Mouse (Mus musculus): ENCODE results near the gene Enox1. TPM values are rescaled to one million over a fixed set of nuclear protein-coding genes. Genes with fewer than 3 reads are reported as not detected.

The Enox1 gene
- total and polyA plus RNA-seq, 2 experiments from 2014 or later = 23.1 to 49.6 TPM

DNA sequence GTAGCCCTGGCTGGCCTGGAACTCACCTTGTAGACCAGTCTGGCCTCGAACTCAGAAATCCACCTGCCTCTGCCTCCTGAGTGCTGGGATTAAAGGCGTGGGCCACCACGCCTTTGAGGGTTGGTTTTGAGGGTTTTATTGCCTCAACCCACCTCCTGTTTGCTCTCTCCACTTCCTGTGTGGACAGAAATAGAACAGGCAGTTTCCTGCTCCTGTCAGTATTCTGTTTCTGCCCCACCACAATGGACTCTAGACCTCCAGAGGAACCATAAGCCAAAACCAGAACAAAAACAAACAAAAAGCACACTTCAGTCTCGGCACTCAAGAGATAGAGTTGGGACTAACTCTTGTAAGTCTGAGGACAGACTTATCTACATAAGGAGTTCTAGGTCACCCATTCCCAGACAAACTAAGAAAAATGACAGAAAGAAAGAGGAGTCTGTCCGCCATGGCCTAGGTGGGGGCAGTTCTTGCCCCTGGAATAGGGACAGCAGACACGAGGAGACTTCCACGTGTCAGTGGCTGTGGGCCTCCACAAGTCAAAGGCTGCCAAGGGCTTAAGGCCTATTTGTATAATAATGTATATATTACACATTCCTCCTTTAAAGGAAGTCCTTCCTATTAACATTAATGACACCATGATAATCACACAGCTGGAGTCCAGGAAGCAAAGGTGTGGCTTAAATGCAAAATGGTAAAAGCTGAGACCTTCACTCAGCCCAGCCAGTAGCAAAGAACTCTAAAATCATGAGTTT lies 362.6 kb downstream of the Enox1 start:
- ATAC-seq (ENCODE audit: low FRiP score) (no peak), DNase-seq (ENCODE audit: low spot score) (no peak)
- no peak overlapping the region for H3K27ac ChIP-seq (ENCODE audit: low read depth, low read length)
- TF ChIP-seq CTCF (IDR thresholded peaks at IDR 0.05) = no peak
- H3K9ac ChIP-seq (replicated peaks; ENCODE audit: low read length, poor library complexity, severe bottlenecking) = no peak overlapping the region
- H3K27me3 ChIP-seq (ENCODE audit: insufficient read depth, low read length) = no peaks in the 10 kb centered on the region
- H3K4me3 ChIP-seq (ENCODE audit: low read depth, low read length) = no peak overlapping the region
- WGBS = 70% methylated on average over 7 of the region's 7 CpGs
- no peaks in the 10 kb centered on the region for H3K36me3 ChIP-seq (ENCODE audit: insufficient read depth, low read length)
- H3K4me1 ChIP-seq (ENCODE audit: insufficient read depth, low read length) = no peaks in the 10 kb centered on the region
- H3K4me2 ChIP-seq (ENCODE audit: low read depth, low read length, poor library complexity, severe bottlenecking) = no peak overlapping the region
- no peaks in the 10 kb centered on the region for H3K9me3 ChIP-seq (ENCODE audit: low read length)

GRCm38 (mm10) chr14:77519701-77520100 lies 363.1 kb downstream of the Enox1 start:
- Histone ChIP-seq H3K36me3 (ENCODE audit: insufficient read depth, low read length) (no peaks in the 10 kb centered on the region), H3K4me3 (ENCODE audit: low read depth, low read length) (no peak overlapping the region), H3K27ac (ENCODE audit: low read depth, low read length) (no peak overlapping the region), H3K4me1 (ENCODE audit: insufficient read depth, low read length) (no peaks in the 10 kb centered on the region), H3K4me2 (ENCODE audit: low read depth, low read length, poor library complexity, severe bottlenecking) (no peak overlapping the region), H3K9me3 (ENCODE audit: low read length) (no peaks in the 10 kb centered on the region), H3K27me3 (ENCODE audit: insufficient read depth, low read length) (no peaks in the 10 kb centered on the region), H3K9ac (replicated peaks; ENCODE audit: low read length, poor library complexity, severe bottlenecking) (no peak overlapping the region)
- ATAC-seq (ENCODE audit: low FRiP score) = no peak
- TF ChIP-seq CTCF (IDR thresholded peaks at IDR 0.05) = no peak
- DNase-seq (ENCODE audit: low spot score) = no peak
- 68% methylated on average over 1 of the region's 1 CpGs for WGBS

- H3K4me2 ChIP-seq (ENCODE audit: low read depth, low read length, poor library complexity, severe bottlenecking) = no peak overlapping the region
- no peaks in the 10 kb centered on the region for H3K27me3 ChIP-seq (ENCODE audit: insufficient read depth, low read length)
- H3K9me3 ChIP-seq (ENCODE audit: low read length) = no peaks in the 10 kb centered on the region
- no peak overlapping the region for H3K27ac ChIP-seq (ENCODE audit: low read depth, low read length)
- no peak for TF ChIP-seq CTCF (IDR thresholded peaks at IDR 0.05)
- H3K4me1 ChIP-seq (ENCODE audit: insufficient read depth, low read length) = no peaks in the 10 kb centered on the region
- no peaks in the 10 kb centered on the region for H3K36me3 ChIP-seq (ENCODE audit: insufficient read depth, low read length)
- H3K9ac ChIP-seq (replicated peaks; ENCODE audit: low read length, poor library complexity, severe bottlenecking) = no peak overlapping the region
- 71% methylated on average over 4 of the region's 4 CpGs for WGBS
- no peak for DNase-seq (ENCODE audit: low spot score)
- ATAC-seq (ENCODE audit: low FRiP score) = no peak
- H3K4me3 ChIP-seq (ENCODE audit: low read depth, low read length) = no peak overlapping the region
These were observed 367.7 kb downstream of the Enox1 start for GRCm38 (mm10) chr14:77524303-77524702.

- no peak overlapping the region for H3K4me3 ChIP-seq (ENCODE audit: low read depth, low read length)
- no peaks in the 10 kb centered on the region for H3K9me3 ChIP-seq (ENCODE audit: low read length)
- no peak overlapping the region for H3K27ac ChIP-seq (ENCODE audit: low read depth, low read length)
- ATAC-seq (ENCODE audit: low FRiP score) = no peak
- H3K4me1 ChIP-seq (ENCODE audit: insufficient read depth, low read length) = no peaks in the 10 kb centered on the region
- no peaks in the 10 kb centered on the region for H3K27me3 ChIP-seq (ENCODE audit: insufficient read depth, low read length)
- no peak for TF ChIP-seq CTCF (IDR thresholded peaks at IDR 0.05)
- no peak overlapping the region for H3K4me2 ChIP-seq (ENCODE audit: low read depth, low read length, poor library complexity, severe bottlenecking)
- no peaks in the 10 kb centered on the region for H3K36me3 ChIP-seq (ENCODE audit: insufficient read depth, low read length)
- WGBS = 100% methylated on average over 1 of the region's 1 CpGs
- DNase-seq (ENCODE audit: low spot score) = no peak
- no peak overlapping the region for H3K9ac ChIP-seq (replicated peaks; ENCODE audit: low read length, poor library complexity, severe bottlenecking)
These were observed 369.7 kb downstream of the Enox1 start for GRCm38 (mm10) chr14:77526262-77526661.

- peak; percentile 56 for DNase-seq (ENCODE audit: low spot score)
- TF ChIP-seq CTCF (IDR thresholded peaks at IDR 0.05) = no peak
- Histone ChIP-seq H3K4me2 (ENCODE audit: low read depth, low read length, poor library complexity, severe bottlenecking) (no peak overlapping the region), H3K4me1 (ENCODE audit: insufficient read depth, low read length) (no peaks in the 10 kb centered on the region), H3K9ac (replicated peaks; ENCODE audit: low read length, poor library complexity, severe bottlenecking) (no peak overlapping the region), H3K36me3 (ENCODE audit: insufficient read depth, low read length) (no peaks in the 10 kb centered on the region), H3K9me3 (ENCODE audit: low read length) (no peaks in the 10 kb centered on the region), H3K4me3 (ENCODE audit: low read depth, low read length) (no peak overlapping the region), H3K27ac (ENCODE audit: low read depth, low read length) (no peak overlapping the region), H3K27me3 (ENCODE audit: insufficient read depth, low read length) (no peaks in the 10 kb centered on the region)
- ATAC-seq (ENCODE audit: low FRiP score) = no peak
- WGBS = 75% methylated on average over 9 of the region's 9 CpGs
These were observed 372.6 kb downstream of the Enox1 start for GRCm38 (mm10) chr14:77529201-77529600.

GRCm38 (mm10) chr14:77529621-77530020 lies 373.1 kb downstream of the Enox1 start:
- 93% methylated on average over 5 of the region's 5 CpGs for WGBS
- Histone ChIP-seq H3K36me3 (ENCODE audit: insufficient read depth, low read length) (no peaks in the 10 kb centered on the region), H3K9ac (replicated peaks; ENCODE audit: low read length, poor library complexity, severe bottlenecking) (no peak overlapping the region), H3K27ac (ENCODE audit: low read depth, low read length) (no peak overlapping the region), H3K27me3 (ENCODE audit: insufficient read depth, low read length) (no peaks in the 10 kb centered on the region), H3K4me1 (ENCODE audit: insufficient read depth, low read length) (no peaks in the 10 kb centered on the region), H3K9me3 (ENCODE audit: low read length) (no peaks in the 10 kb centered on the region), H3K4me3 (ENCODE audit: low read depth, low read length) (no peak overlapping the region), H3K4me2 (ENCODE audit: low read depth, low read length, poor library complexity, severe bottlenecking) (no peak overlapping the region)
- TF ChIP-seq CTCF (IDR thresholded peaks at IDR 0.05) = no peak
- DNase-seq (ENCODE audit: low spot score) (no peak), ATAC-seq (ENCODE audit: low FRiP score) (no peak)

All from midbrain, postnatal 0 days (tissue).